Mouse (Mus musculus) left cerebral cortex, postnatal 10 days (tissue): ENCODE measurements at regions not wholly inside any gene's neighbourhood (a gene's known extent, or its start where the extent isn't known, plus 50 kb on each side); places are given as distances from the start of the nearest gene placed in this dataset.
A peak's percentile ranks its signal among the peaks of the same experiment; 100 is the strongest.

Experiments used
- DNase-seq, 2 experiments: peaks; one replicate each; pipeline ENCODE4 v3.0.0; 2021 to 2022; ENCODE audit warnings: low spot score in 2 of 2, mixed read lengths in 1 of 2; ENCODE audit errors: extremely low spot score in 1 of 2
- intact Hi-C: fragments of 180-260 bp; cut with DNase I; formaldehyde crosslinking; loops from one replicate; pipeline ENCODE4 v1.15.1; 2025

GRCm38 (mm10) chr1:167517611-167518110 is 51.1 kb upstream of the Lrrc52 start:
- intact Hi-C loops: no loop called here
- no peak for DNase-seq

GRCm38 (mm10) chr1:167523881-167524280 is 57.3 kb upstream of the Lrrc52 start:
- DNase-seq: no peak
- intact Hi-C loops: no loop called here

- intact Hi-C loops: no loop called here
- peak; percentile 31 to 38 for DNase-seq
Measured at GRCm38 (mm10) chr1:167532571-167533331, 65.4 kb upstream of the Rxrg start.

GRCm38 (mm10) chr1:167546000-167546399 is 52.2 kb upstream of the Rxrg start:
- DNase-seq: no peak
- intact Hi-C loops: no loop called here

GRCm38 (mm10) chr1:167547248-167547647 is 50.9 kb upstream of the Rxrg start:
- DNase-seq: no peak
- intact Hi-C loops: no loop called here
